Mouse (Mus musculus) gastrocnemius, postnatal 36 days (tissue): Measurements from ENCODE around the gene Tmem107. TPM values are rescaled to one million over a fixed set of nuclear protein-coding genes. Genes with fewer than 3 reads are reported as not detected.
"Not testable (repeated sequence)": the region's sequence is repeated elsewhere in the genome, so short reads cannot be mapped to it uniquely, and the experiment has no call there.

Source experiments
- DNase-seq, 2 experiments: peaks; one replicate each; pipeline ENCODE4 v3.0.0; 2022
- intact Hi-C: fragments of 180-260 bp; cut with DNase I; formaldehyde crosslinking; loops from one replicate; pipeline ENCODE4 v1.15.1; 2025
- total RNA-seq, 2 experiments: library from RNA; stranded (reverse); gene quantifications; 2 replicates each; pipeline ENCODE4 v1.2.3; 2021

Gene Tmem107
- total RNA-seq, 2 experiments from 2014 or later, result 3.4 TPM

- DNase-seq, result no peak
- intact Hi-C loops, result loop anchor here (2.0 to 10.0 kb wide), 3 partner anchors 17 to 895 kb away; partner anchors contain the start of genes Ctdnep1, Elp5 and Kdm6b
These were observed 19.1 kb downstream of the Tmem107 start for GRCm38 (mm10) chr11:69089616-69090290.

- DNase-seq, result no peak
- intact Hi-C loops, result loop anchor here (10.0 kb wide), 2 partner anchors 324 to 894 kb away; partner anchors contain the start of genes Ctdnep1, Elp5 and Kdm6b
These were observed 19.8 kb downstream of the Tmem107 start for GRCm38 (mm10) chr11:69090367-69090766.

- no peak for DNase-seq
- intact Hi-C loops, result loop anchor here (10.0 kb wide), 2 partner anchors 323 to 893 kb away; partner anchors contain the start of genes Ctdnep1, Elp5 and Kdm6b
These were observed 21.2 kb downstream of the Tmem107 start for GRCm38 (mm10) chr11:69091566-69092385.

GRCm38 (mm10) chr11:69092386-69092751 lies 21.8 kb downstream of the Tmem107 start:
- intact Hi-C loops, result loop anchor here (10.0 kb wide), 2 partner anchors 322 to 892 kb away; partner anchors contain the start of genes Ctdnep1, Elp5 and Kdm6b
- peak; percentile 86 to 87 for DNase-seq

- DNase-seq, result no peak
- intact Hi-C loops, result loop anchor here (10.0 kb wide), 2 partner anchors 322 to 892 kb away; partner anchors contain the start of genes Ctdnep1, Elp5 and Kdm6b
These were observed 22.3 kb downstream of the Tmem107 start for GRCm38 (mm10) chr11:69092871-69093270.

- intact Hi-C loops, result loop anchor here (10.0 kb wide), 2 partner anchors 321 to 891 kb away; partner anchors contain the start of genes Ctdnep1, Elp5 and Kdm6b
- not testable (repeated sequence) for DNase-seq
These were observed 23.2 kb downstream of the Tmem107 start for GRCm38 (mm10) chr11:69093856-69094255.

GRCm38 (mm10) chr11:69094697-69095429 lies 24.3 kb downstream of the Tmem107 start, which contains the start of gene Per1:
Per1 (plus strand) TSS chr11:69095217.
- intact Hi-C loops, result loop anchor here (10.0 kb wide), 2 partner anchors 320 to 890 kb away; partner anchors contain the start of genes Ctdnep1, Elp5 and Kdm6b
- peak; percentile 96 to 98 for DNase-seq

- no peak for DNase-seq
- intact Hi-C loops, result loop anchor here (10.0 kb wide), 2 partner anchors 319 to 889 kb away; partner anchors contain the start of genes Ctdnep1, Elp5 and Kdm6b
These were observed 25.1 kb downstream of the Tmem107 start for GRCm38 (mm10) chr11:69095511-69096231.

- DNase-seq, result no peak
- intact Hi-C loops, result loop anchor here (10.0 kb wide), 2 partner anchors 318 to 888 kb away; partner anchors contain the start of genes Ctdnep1, Elp5 and Kdm6b
These were observed 25.9 kb downstream of the Tmem107 start for GRCm38 (mm10) chr11:69096360-69096986.

- DNase-seq, result peak; percentile 99 to 100
- intact Hi-C loops, result loop anchor here (10.0 kb wide), 2 partner anchors 318 to 888 kb away; partner anchors contain the start of genes Ctdnep1, Elp5 and Kdm6b
These were observed 26.6 kb downstream of the Tmem107 start for GRCm38 (mm10) chr11:69096987-69097900.

- no peak for DNase-seq
These were observed 27.6 kb downstream of the Tmem107 start for GRCm38 (mm10) chr11:69098039-69098761.

GRCm38 (mm10) chr11:69098762-69099091 lies 28.1 kb downstream of the Tmem107 start:
- peak; percentile 97 to 99 for DNase-seq
- intact Hi-C loops, result loop anchor here (10.0 kb wide), 2 partner anchors 316 to 886 kb away; partner anchors contain the start of genes Ctdnep1, Elp5 and Kdm6b

More at GRCm38 (mm10) chr11:69098039-69098761, 27.6 kb downstream of the Tmem107 start:
- intact Hi-C loops, result loop anchor here (10.0 kb wide), 2 partner anchors 317 to 887 kb away; partner anchors contain the start of genes Ctdnep1, Elp5 and Kdm6b

GRCm38 (mm10) chr11:69099177-69099914 lies 28.7 kb downstream of the Tmem107 start:
- intact Hi-C loops, result loop anchor here (10.0 kb wide), 2 partner anchors 315 to 885 kb away; partner anchors contain the start of genes Ctdnep1, Elp5 and Kdm6b

GRCm38 (mm10) chr11:69099915-69100345 lies 29.3 kb downstream of the Tmem107 start:
- intact Hi-C loops, result loop anchor here (10.0 kb wide), 2 partner anchors 315 to 885 kb away; partner anchors contain the start of genes Ctdnep1, Elp5 and Kdm6b
- peak; percentile 86 to 93 for DNase-seq

More at GRCm38 (mm10) chr11:69099177-69099914, 28.7 kb downstream of the Tmem107 start:
- DNase-seq, result peak; percentile 79 to 94

- no peak for DNase-seq
- intact Hi-C loops, result no loop called here
These were observed 30.2 kb downstream of the Tmem107 start for GRCm38 (mm10) chr11:69100639-69101360.
